Mouse (Mus musculus) limb, embryonic 12.5 days (tissue): ENCODE measurements at regions not wholly inside any gene's neighbourhood (a gene's known extent, or its start where the extent isn't known, plus 50 kb on each side); places are given as distances from the start of the nearest gene placed in this dataset.

Experiments used
- ATAC-seq: fragments of 200-750 bp; cut with Nextera tagmentation; 2 replicates; pipeline ENCODE4 v1.8.0; 2017; ENCODE audit warnings: low read depth, moderate TSS enrichment; ENCODE audit not compliant: insufficient number of reproducible peaks, insufficient read depth, low FRiP score, low TSS enrichment
- H3K27ac ChIP-seq: fragments of 300-500 bp; sonication (generic); 2 replicates; pipeline ENCODE4 v1.5.1; 2016; ENCODE audit warnings: mild to moderate bottlenecking, moderate library complexity
- H3K27me3 ChIP-seq: fragments of 300-500 bp; sonication (generic); 2 replicates; pipeline ENCODE4 v1.6.1; 2016; ENCODE audit warnings: mild to moderate bottlenecking, moderate library complexity
- H3K36me3 ChIP-seq: fragments of 300-500 bp; sonication (generic); 2 replicates; pipeline ENCODE4 v1.6.1; 2016; ENCODE audit warnings: mild to moderate bottlenecking, moderate library complexity
- H3K4me1 ChIP-seq: fragments of 300-500 bp; sonication (generic); replicated peaks from 2 replicates; pipeline ENCODE4 v1.6.1; 2016
- H3K4me2 ChIP-seq: fragments of 300-500 bp; sonication (generic); 2 replicates; pipeline ENCODE4 v1.6.1; 2016; ENCODE audit warnings: mild to moderate bottlenecking, moderate library complexity
- H3K4me3 ChIP-seq: fragments of 300-500 bp; sonication (generic); replicated peaks from 2 replicates; pipeline ENCODE4 v1.5.1; 2016; ENCODE audit warnings: mild to moderate bottlenecking
- H3K9ac ChIP-seq: fragments of 300-500 bp; sonication (generic); replicated peaks from 2 replicates; pipeline ENCODE4 v1.6.1; 2016; ENCODE audit warnings: mild to moderate bottlenecking, moderate library complexity
- H3K9me3 ChIP-seq: fragments of 300-500 bp; sonication (generic); 2 replicates; pipeline ENCODE4 v1.6.1; 2016; ENCODE audit warnings: mild to moderate bottlenecking, moderate library complexity
- WGBS: fragments of 180-500 bp; shearing (Covaris S2); methylation state at CpG from one replicate; pipeline ENCODE4 v1.1.7; 2016; 5-methylcytosine and 5-hydroxymethylcytosine counted together

DNA sequence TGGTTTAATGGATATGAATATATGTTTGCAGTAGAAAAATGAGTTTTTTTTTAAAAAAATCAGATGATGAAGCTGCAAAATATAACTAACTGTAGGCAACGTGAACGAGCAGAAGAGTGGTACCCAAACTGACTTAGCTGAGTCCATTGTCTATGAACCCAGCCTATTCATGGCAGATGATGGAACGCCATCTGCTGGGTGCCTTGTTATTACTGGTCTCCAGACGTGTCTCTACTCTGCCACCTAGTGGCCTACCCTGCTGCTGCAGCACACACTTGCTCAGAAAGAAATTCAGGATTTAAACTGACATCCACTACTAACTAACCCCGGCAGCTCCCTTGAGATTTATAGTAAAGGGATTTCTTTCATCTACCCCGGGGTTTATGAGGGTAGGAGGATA is 143.7 kb downstream of the Csl start:
- Histone ChIP-seq H3K27ac (no peak overlapping the region), H3K27me3 (no peaks in the 10 kb centered on the region), H3K4me3 (no peak overlapping the region), H3K9ac (no peak overlapping the region), H3K9me3 (0 out of 2 replicates have a peak, but pooled peaks cover 7% of the 10 kb centered on the region), H3K4me1 (no peaks in the 10 kb centered on the region), H3K36me3 (no peaks in the 10 kb centered on the region), H3K4me2 (no peak overlapping the region)
- ATAC-seq, result no peak; the same call in 1 of the 2 replicates
- WGBS, result 3% methylated on average over 6 of the region's 6 CpGs

DNA sequence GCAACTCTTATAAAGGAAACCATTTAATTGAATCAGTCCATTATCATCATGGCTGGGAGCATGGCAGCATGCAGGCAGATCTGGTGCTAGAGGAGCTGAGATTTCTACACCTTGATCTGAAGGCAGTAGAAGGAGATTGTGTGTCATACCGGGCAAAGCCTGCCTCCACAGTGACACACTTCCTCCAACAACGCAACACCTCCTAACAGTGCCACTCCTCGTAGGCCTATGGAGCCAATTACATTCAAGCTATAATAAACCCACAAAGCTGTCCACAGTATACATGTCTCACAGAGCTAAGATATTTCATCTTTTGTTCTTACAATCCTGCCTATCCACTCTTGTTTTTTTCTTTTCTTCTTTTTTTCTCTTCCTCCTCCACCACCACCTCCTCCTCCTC is 141.8 kb downstream of the Csl start:
- Histone ChIP-seq H3K9me3 (0 out of 2 replicates have a peak, but pooled peaks cover 7% of the 10 kb centered on the region), H3K9ac (no peak overlapping the region), H3K4me2 (no peak overlapping the region), H3K4me3 (no peak overlapping the region), H3K27me3 (no peaks in the 10 kb centered on the region), H3K36me3 (no peaks in the 10 kb centered on the region), H3K27ac (no peak overlapping the region), H3K4me1 (no peaks in the 10 kb centered on the region)
- 79% methylated on average over 3 of the region's 3 CpGs for WGBS
- no peak for ATAC-seq

DNA sequence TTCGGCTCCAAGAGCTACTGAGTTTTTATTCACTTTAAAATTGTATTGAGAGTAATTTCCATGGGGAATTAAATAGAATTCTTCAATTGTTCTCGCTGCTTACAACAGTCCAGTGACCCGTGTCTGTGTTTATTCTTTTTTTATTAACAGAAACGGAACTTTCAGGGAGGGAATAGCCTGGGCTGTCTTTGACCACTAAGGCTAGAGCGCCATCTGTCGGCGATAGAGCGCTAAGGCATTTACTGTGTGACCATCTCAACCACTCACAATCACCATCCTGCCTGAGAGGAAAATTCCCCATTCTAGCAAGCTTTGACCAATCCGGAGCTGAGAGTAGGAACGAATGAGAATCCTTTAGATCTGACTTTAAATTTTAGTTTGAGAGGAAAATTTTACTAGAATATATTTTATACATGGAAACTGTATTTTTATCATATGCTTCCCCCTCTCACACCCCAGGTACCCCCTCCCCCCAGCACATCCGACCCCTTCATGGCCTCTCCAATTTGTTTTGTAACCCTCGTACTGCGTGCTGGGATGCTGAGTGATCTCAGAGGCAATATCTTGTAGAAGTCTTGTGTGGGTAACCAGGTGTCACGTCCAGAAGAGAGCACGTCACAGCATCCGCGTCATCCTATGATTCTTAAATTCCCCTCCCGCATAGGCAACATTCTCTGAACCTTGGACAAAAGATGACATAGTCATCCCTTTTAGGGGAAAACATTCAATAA is 139.9 kb downstream of the Csl start:
- Histone ChIP-seq H3K4me1 (no peaks in the 10 kb centered on the region), H3K4me3 (no peak overlapping the region), H3K27me3 (no peaks in the 10 kb centered on the region), H3K9me3 (no peaks in the 10 kb centered on the region), H3K36me3 (no peaks in the 10 kb centered on the region), H3K9ac (no peak overlapping the region), H3K27ac (no peak overlapping the region), H3K4me2 (peak overlapping the region; percentile 40)
- WGBS, result 44% methylated on average over 18 of the region's 18 CpGs
- peak; percentile 66; the same call in 1 of the 2 replicates for ATAC-seq

DNA sequence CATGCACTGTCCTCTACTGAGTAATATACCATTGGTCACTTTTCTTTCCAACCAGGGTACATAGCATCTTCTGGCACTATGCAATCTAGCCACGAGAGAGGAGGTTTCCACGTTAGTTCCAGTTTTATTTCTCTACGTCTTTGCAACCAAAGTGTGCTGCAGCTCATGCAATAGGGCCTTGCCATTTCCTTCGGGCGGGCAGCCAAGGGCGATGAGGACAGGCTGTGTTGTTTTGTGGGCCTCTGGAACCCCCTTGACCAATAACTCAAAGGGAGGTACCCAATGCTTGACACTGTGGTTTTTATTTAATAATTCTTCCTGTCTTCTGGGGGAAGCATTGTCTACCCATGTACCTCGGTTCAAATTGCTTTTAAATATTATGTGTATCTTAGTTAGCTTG is 139.0 kb downstream of the Csl start:
- Histone ChIP-seq H3K27me3 (no peaks in the 10 kb centered on the region), H3K4me1 (no peaks in the 10 kb centered on the region), H3K9me3 (no peaks in the 10 kb centered on the region), H3K4me2 (no peak overlapping the region), H3K36me3 (no peaks in the 10 kb centered on the region), H3K27ac (no peak overlapping the region), H3K4me3 (no peak overlapping the region), H3K9ac (no peak overlapping the region)
- no peak for ATAC-seq
- WGBS, result 86% methylated on average over 7 of the region's 7 CpGs

DNA sequence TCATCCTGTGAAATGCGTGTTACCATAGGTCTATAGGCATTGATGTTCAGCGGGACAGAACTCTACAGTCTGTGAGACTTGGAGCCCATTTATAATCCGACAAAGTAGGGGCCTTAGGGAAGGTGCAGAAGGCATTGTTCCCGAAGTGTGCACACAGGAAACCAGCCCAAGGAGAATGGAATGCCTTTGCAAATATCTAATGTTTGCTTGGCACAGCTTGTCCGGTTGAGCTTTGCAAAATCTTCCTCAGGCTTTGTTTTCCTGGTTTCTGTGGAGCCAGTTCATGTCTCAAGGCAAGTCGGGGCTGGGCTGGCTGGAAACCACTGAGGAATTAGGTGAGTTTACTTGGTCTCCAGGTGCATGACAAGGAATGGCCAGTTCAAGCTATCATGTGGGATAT is 132.1 kb downstream of the Csl start:
- no peaks in the 10 kb centered on the region for H3K9me3 ChIP-seq
- no peak overlapping the region for H3K4me2 ChIP-seq
- ATAC-seq, result no peak
- H3K9ac ChIP-seq, result no peak overlapping the region
- H3K36me3 ChIP-seq, result no peaks in the 10 kb centered on the region
- H3K4me3 ChIP-seq, result no peak overlapping the region
- 86% methylated on average over 6 of the region's 6 CpGs for WGBS
- no peak overlapping the region for H3K27ac ChIP-seq
- H3K27me3 ChIP-seq, result no peaks in the 10 kb centered on the region
- H3K4me1 ChIP-seq, result no peaks in the 10 kb centered on the region; the same call in 1 of the 2 replicates

DNA sequence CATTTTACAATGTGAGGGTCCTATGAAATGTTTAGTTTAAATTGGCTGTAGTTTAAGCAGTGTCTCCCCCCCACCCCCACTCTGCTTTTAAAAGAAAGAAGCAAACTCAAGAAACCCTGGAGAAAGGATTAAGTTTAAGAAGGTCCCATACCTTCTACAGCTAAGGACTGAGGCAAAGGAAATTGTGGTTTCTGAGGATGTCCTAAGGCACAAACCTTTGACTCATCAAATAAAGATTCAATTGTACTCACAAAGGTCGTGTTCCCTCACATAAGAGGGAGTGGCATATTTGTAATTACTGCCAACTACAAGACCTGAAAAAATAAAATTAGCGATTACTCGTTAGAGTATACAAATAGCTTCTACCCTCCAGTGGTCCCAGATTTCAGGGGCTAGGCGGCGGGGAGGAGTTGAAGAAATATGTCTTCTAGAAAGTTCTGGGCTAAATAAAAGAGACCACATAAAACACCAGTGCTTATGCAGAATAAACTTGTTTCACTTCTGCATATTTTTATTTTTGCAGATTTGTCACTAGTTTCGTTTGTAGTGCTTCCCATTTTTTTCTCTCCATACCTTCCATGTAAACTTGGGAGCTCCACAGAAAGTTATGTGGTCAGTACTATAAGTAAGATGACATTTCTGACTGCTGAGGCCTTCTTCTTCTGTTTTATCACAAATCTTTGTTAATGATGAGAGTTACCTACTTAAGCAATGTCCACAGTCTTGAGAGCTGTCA is 127.0 kb downstream of the Csl start:
- no peak overlapping the region for H3K27ac ChIP-seq
- no peaks in the 10 kb centered on the region for H3K27me3 ChIP-seq
- H3K4me1 ChIP-seq, result no peaks in the 10 kb centered on the region; the same call in 1 of the 2 replicates
- H3K9ac ChIP-seq, result no peak overlapping the region
- 68% methylated on average over 6 of the region's 6 CpGs for WGBS
- ATAC-seq, result no peak
- no peaks in the 10 kb centered on the region for H3K36me3 ChIP-seq
- H3K9me3 ChIP-seq, result no peaks in the 10 kb centered on the region
- H3K4me2 ChIP-seq, result no peak overlapping the region
- H3K4me3 ChIP-seq, result no peak overlapping the region

DNA sequence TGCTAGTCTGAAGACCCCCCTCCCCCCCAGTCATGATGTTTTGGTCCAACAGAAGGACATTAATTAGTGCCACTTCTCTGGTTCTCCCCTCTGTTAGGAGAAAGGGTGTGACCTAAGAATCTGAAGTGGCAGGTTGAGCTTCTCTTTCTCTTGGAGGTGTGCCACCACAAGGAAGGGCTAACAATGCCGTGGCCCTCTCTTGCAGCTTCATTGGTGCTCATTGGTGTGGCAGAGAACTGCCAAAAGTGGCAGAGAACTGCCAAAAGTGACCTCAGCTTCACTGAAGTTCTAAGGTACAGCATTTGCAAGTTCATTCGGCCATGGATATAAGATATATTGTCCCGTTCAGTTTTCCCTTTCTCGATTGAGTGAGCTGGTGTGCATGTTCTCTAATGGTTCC is 123.7 kb downstream of the Csl start:
- no peak for ATAC-seq
- H3K27ac ChIP-seq, result no peak overlapping the region
- H3K4me3 ChIP-seq, result no peak overlapping the region
- H3K4me1 ChIP-seq, result no peaks in the 10 kb centered on the region; the same call in 1 of the 2 replicates
- no peaks in the 10 kb centered on the region for H3K9me3 ChIP-seq
- H3K27me3 ChIP-seq, result no peaks in the 10 kb centered on the region
- WGBS, result 91% methylated on average over 4 of the region's 4 CpGs
- H3K4me2 ChIP-seq, result no peak overlapping the region
- no peaks in the 10 kb centered on the region for H3K36me3 ChIP-seq
- H3K9ac ChIP-seq, result no peak overlapping the region

DNA sequence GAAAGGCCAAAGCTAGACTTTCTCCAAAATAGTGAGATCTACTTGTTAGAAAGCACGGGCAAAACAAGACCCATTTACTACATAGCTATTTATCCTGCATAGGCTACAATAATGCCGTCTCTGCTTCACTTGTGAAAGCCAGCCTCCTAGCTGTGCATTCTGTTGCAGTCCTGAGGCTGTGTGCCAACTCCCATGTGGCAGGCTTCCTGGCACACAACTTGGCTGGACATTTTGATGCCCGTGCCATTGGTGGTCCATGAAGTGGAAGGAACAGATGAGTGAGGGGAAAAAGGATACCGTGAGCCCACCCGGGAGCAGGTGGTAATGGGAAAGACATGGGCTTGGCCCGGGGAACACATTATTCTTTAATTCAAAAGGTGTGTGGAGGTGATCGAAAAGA is 120.4 kb downstream of the Csl start:
- WGBS, result 76% methylated on average over 7 of the region's 7 CpGs
- no peaks in the 10 kb centered on the region for H3K36me3 ChIP-seq

DNA sequence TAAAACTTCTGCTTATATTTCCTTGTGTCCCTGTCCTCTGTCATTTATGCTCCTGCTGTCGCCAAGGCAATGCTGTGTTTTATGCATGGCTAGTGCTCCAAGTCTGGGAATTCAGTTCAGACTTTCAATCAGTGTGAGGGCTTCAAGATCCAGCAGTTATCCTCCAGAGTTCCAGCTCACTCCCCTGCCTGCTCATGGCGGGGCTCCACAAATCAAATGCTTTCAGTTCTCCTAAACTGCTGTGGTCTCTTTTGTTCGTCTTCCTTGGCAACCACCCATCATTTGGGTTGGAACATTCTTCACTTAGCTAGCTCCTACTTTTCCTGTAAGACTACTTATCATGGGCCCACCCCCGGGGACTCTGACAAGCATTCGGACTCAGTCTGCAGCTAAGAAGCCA is 120.0 kb downstream of the Csl start:
- no peak overlapping the region for H3K27ac ChIP-seq
- no peaks in the 10 kb centered on the region for H3K36me3 ChIP-seq
- H3K27me3 ChIP-seq, result no peaks in the 10 kb centered on the region
- 73% methylated on average over 5 of the region's 5 CpGs for WGBS
- H3K9me3 ChIP-seq, result no peaks in the 10 kb centered on the region
- no peak overlapping the region for H3K4me3 ChIP-seq
- no peak for ATAC-seq
- H3K9ac ChIP-seq, result no peak overlapping the region
- H3K4me1 ChIP-seq, result no peaks in the 10 kb centered on the region
- H3K4me2 ChIP-seq, result no peak overlapping the region

More for the DNA sequence above, 120.4 kb downstream of the Csl start:
- no peak overlapping the region for H3K9ac ChIP-seq
- no peaks in the 10 kb centered on the region for H3K9me3 ChIP-seq
- H3K4me1 ChIP-seq, result no peaks in the 10 kb centered on the region
- ATAC-seq, result no peak
- no peaks in the 10 kb centered on the region for H3K27me3 ChIP-seq
- no peak overlapping the region for H3K27ac ChIP-seq
- no peak overlapping the region for H3K4me2 ChIP-seq
- H3K4me3 ChIP-seq, result no peak overlapping the region

DNA sequence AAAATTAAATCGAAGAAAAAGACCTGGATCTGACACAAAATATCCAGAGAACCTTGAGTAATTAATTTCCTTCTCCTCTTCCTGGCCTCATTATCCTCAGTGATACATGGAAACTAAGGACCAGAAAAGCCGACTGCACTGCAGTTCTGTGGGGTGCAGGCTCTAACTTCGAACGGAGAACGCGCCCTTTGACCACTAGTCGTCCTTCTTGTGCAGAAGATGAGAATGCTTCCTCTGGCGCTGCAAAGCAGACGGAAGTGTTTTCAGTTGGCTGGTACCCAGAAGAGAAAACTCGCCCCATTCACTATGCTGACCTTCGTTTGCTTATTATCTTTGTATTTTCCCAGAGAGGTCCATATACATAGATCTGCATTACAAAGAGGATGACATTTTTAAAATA is 117.7 kb downstream of the Csl start:
- H3K9me3 ChIP-seq, result no peaks in the 10 kb centered on the region
- ATAC-seq, result peak; percentile 69; the same call in 1 of the 2 replicates
- no peak overlapping the region for H3K27ac ChIP-seq
- H3K4me3 ChIP-seq, result no peak overlapping the region
- H3K36me3 ChIP-seq, result no peaks in the 10 kb centered on the region
- 14% methylated on average over 11 of the region's 11 CpGs for WGBS
- H3K4me1 ChIP-seq, result no peaks in the 10 kb centered on the region
- no peaks in the 10 kb centered on the region for H3K27me3 ChIP-seq
- H3K4me2 ChIP-seq, result no peak overlapping the region
- no peak overlapping the region for H3K9ac ChIP-seq

DNA sequence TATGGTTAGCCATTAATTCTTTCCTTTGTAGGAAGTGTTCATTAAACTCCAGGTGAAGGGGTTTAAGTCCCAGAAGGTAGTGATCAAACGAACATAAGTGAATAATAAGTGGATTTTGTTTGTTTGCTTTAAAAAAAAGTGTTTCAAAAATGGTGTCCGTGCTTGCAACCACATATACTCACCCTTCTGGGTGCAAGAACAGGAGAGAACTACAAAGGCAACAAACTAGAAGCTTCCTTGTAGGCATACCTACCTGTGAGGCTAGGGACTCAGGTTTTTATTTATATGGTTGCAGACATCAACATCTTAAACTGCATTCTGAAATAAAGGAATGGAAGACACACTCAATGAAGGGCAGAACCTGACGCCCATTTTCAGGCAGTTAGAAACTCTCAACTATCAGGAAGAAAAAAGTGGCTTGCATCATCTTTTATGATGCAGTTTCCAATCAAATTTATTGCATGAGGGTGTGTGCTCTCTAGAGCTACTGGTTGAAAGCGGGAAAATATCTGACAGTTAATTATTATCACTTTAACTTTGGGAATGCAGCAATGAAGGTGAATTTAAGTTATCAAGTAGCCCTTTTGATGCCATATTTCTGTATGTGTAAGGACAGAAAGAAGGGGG is 117.1 kb downstream of the Csl start:
- Histone ChIP-seq H3K27ac (no peak overlapping the region), H3K9me3 (no peaks in the 10 kb centered on the region), H3K4me1 (no peaks in the 10 kb centered on the region), H3K36me3 (no peaks in the 10 kb centered on the region), H3K4me2 (no peak overlapping the region), H3K27me3 (no peaks in the 10 kb centered on the region), H3K4me3 (no peak overlapping the region), H3K9ac (no peak overlapping the region)
- WGBS, result 55% methylated on average over 4 of the region's 4 CpGs
- no peak for ATAC-seq
